ENCODE assay signal across 8 mouse cellular contexts in genomic region chr11:74829812-74830211, GRCm38 (mm10). TPM values are rescaled to one million over a fixed set of nuclear protein-coding genes. Genes with fewer than 3 reads are reported as not detected.
A peak's percentile ranks its signal among the peaks of the same experiment; 100 is the strongest.
DNase-seq lines count a peak whose midpoint lies in the region; ATAC-seq and TF ChIP-seq lines count a peak whose summit lies in the region.

No protein-coding gene starts in this region.

- H3K27me3 ChIP-seq in embryonic facial prominence, embryonic 11.5 days (ENCODE audit: control insufficient read depth, insufficient read depth, low read length) = no peaks in the 10 kb centered on the region
- no peaks in the 10 kb centered on the region for H3K27me3 ChIP-seq in heart, embryonic 12.5 days (replicated peaks)
- no peaks in the 10 kb centered on the region for H3K27me3 ChIP-seq in kidney, postnatal 0 days (ENCODE audit: insufficient read depth, low read length)
- no peaks in the 10 kb centered on the region for H3K27me3 ChIP-seq in lung, embryonic 16.5 days (ENCODE audit: control insufficient read depth, insufficient read depth, low read depth, low read length)

- DNase-seq in A20 (ENCODE audit: low read depth, low spot score) = peak; percentile 96
- peak; percentile 88 for DNase-seq in T-cell, adult 2 months (ENCODE audit: low spot score)
- DNase-seq in embryonic facial prominence, embryonic 11.5 days (ENCODE audit: low spot score) = peak; percentile 88
- peak; percentile 91 for DNase-seq in kidney, postnatal 0 days (ENCODE audit: low spot score)
- peak; percentile 82 to 84 for DNase-seq in thymus, postnatal 36 days

- TF ChIP-seq CTCF in kidney, postnatal 0 days (IDR thresholded peaks at IDR 0.05; ENCODE audit: low read depth) = 0 out of 2 replicates have a peak, but pooled peaks have one; percentile 29
- TF ChIP-seq CTCF in olfactory bulb, adult 2 months (IDR thresholded peaks at IDR 0.05; ENCODE audit: insufficient read depth, low read depth, low read length) = no peak

- peak; percentile 34 for ATAC-seq in embryonic facial prominence, embryonic 11.5 days (replicated peaks; ENCODE audit: insufficient number of reproducible peaks, low FRiP score, low TSS enrichment, low read depth)
- ATAC-seq in heart, embryonic 12.5 days (ENCODE audit: insufficient number of reproducible peaks, low FRiP score) = peak; percentile 54
- ATAC-seq in kidney, postnatal 0 days (replicated peaks; ENCODE audit: low FRiP score, low read depth) = peak; percentile 22; the same call in 1 of the 2 replicates
- ATAC-seq in lung, embryonic 16.5 days (ENCODE audit: low read depth) = peak; percentile 36

- H3K36me3 ChIP-seq in embryonic facial prominence, embryonic 11.5 days (replicated peaks; ENCODE audit: control insufficient read depth, insufficient read depth, low read depth, low read length) = no peaks in the 10 kb centered on the region
- H3K36me3 ChIP-seq in heart, embryonic 12.5 days = no peaks in the 10 kb centered on the region
- no peaks in the 10 kb centered on the region for H3K36me3 ChIP-seq in kidney, postnatal 0 days (ENCODE audit: insufficient read depth, low read length)
- no peaks in the 10 kb centered on the region for H3K36me3 ChIP-seq in lung, embryonic 16.5 days (ENCODE audit: control insufficient read depth, insufficient read depth, low read length)

- H3K9me3 ChIP-seq in embryonic facial prominence, embryonic 11.5 days (replicated peaks; ENCODE audit: control insufficient read depth, low read length) = no peaks in the 10 kb centered on the region
- no peaks in the 10 kb centered on the region for H3K9me3 ChIP-seq in heart, embryonic 12.5 days (replicated peaks)
- H3K9me3 ChIP-seq in kidney, postnatal 0 days (replicated peaks; ENCODE audit: low read length) = no peaks in the 10 kb centered on the region
- H3K9me3 ChIP-seq in lung, embryonic 16.5 days (ENCODE audit: control insufficient read depth, low read length) = no peaks in the 10 kb centered on the region

- H3K4me2 ChIP-seq in embryonic facial prominence, embryonic 11.5 days (ENCODE audit: low read depth, low read length) = peak overlapping the region; percentile 81
- H3K4me2 ChIP-seq in heart, embryonic 12.5 days = peak overlapping the region; percentile 94
- H3K4me2 ChIP-seq in kidney, postnatal 0 days (ENCODE audit: low read length) = peak overlapping the region; percentile 78
- peak overlapping the region; percentile 97 for H3K4me2 ChIP-seq in lung, embryonic 16.5 days (ENCODE audit: low read depth, low read length)

- WGBS in embryonic facial prominence, embryonic 11.5 days = under 1% methylated on average over 20 of the region's 20 CpGs
- under 1% methylated on average over 20 of the region's 20 CpGs for WGBS in heart, embryonic 12.5 days
- 0% methylated on average over 20 of the region's 20 CpGs for WGBS in kidney, postnatal 0 days
- WGBS in lung, embryonic 16.5 days = under 1% methylated on average over 20 of the region's 20 CpGs
- 1% methylated on average over 20 of the region's 20 CpGs for WGBS in olfactory bulb, adult 2 months

- 0 out of 2 replicates have a peak overlapping the region, but pooled peaks have one; percentile 63 for H3K27ac ChIP-seq in embryonic facial prominence, embryonic 11.5 days (replicated peaks; ENCODE audit: low read depth, low read length)
- H3K27ac ChIP-seq in heart, embryonic 12.5 days (ENCODE audit: poor library complexity, severe bottlenecking) = peak overlapping the region; percentile 100
- peak overlapping the region; percentile 97 for H3K27ac ChIP-seq in kidney, postnatal 0 days
- H3K27ac ChIP-seq in lung, embryonic 16.5 days (ENCODE audit: low read length) = peak overlapping the region; percentile 96
- H3K27ac ChIP-seq in olfactory bulb, adult 2 months (ENCODE audit: insufficient read depth, low read depth, low read length) = peak overlapping the region; percentile 37

- peak overlapping the region; percentile 90 for H3K4me3 ChIP-seq in embryonic facial prominence, embryonic 11.5 days (ENCODE audit: low read depth, low read length)
- peak overlapping the region; percentile 88 for H3K4me3 ChIP-seq in heart, embryonic 12.5 days
- H3K4me3 ChIP-seq in kidney, postnatal 0 days (replicated peaks; ENCODE audit: low read depth, low read length) = peak overlapping the region; percentile 86
- peak overlapping the region; percentile 94 for H3K4me3 ChIP-seq in lung, embryonic 16.5 days (ENCODE audit: low read length)
- H3K4me3 ChIP-seq in olfactory bulb, adult 2 months (ENCODE audit: insufficient read depth, low read depth, low read length) = peak overlapping the region; percentile 91

- no peaks in the 10 kb centered on the region; the same call in 1 of the 2 replicates for H3K4me1 ChIP-seq in embryonic facial prominence, embryonic 11.5 days (ENCODE audit: control insufficient read depth, insufficient read depth, low read length)
- H3K4me1 ChIP-seq in heart, embryonic 12.5 days (replicated peaks) = peaks cover 37% of the 10 kb centered on the region
- peaks cover 45% of the 10 kb centered on the region for H3K4me1 ChIP-seq in kidney, postnatal 0 days (replicated peaks; ENCODE audit: insufficient read depth, low read length)
- H3K4me1 ChIP-seq in lung, embryonic 16.5 days (replicated peaks; ENCODE audit: control insufficient read depth, insufficient read depth, low read length) = peaks cover 32% of the 10 kb centered on the region
- peaks cover 30% of the 10 kb centered on the region for H3K4me1 ChIP-seq in olfactory bulb, adult 2 months (ENCODE audit: control insufficient read depth, insufficient read depth, low read length)

- TF ChIP-seq POLR2A in olfactory bulb, adult 2 months (IDR thresholded peaks at IDR 0.05; ENCODE audit: insufficient read depth, low read depth, low read length) = 0 out of 2 replicates have a peak, but pooled peaks have one; percentile 13

- peak overlapping the region; percentile 35; the same call in 1 of the 2 replicates for H3K9ac ChIP-seq in embryonic facial prominence, embryonic 11.5 days (replicated peaks; ENCODE audit: low read length)
- H3K9ac ChIP-seq in heart, embryonic 12.5 days = peak overlapping the region; percentile 50
- peak overlapping the region; percentile 50; the same call in 1 of the 2 replicates for H3K9ac ChIP-seq in kidney, postnatal 0 days (ENCODE audit: low read depth, low read length)
- peak overlapping the region; percentile 65 for H3K9ac ChIP-seq in lung, embryonic 16.5 days (ENCODE audit: low read length)

RNA-seq across cellular contexts. Expression of gene Mnt, which starts 0.9 kb away (rescaled TPM):
- 3.0 and 3.6 TPM in 2 replicates for polyA plus RNA-seq in embryonic facial prominence, embryonic 11.5 days (2014; fragmentation: Nextera tagmentation; extraction: Ambion mirVana)
- polyA plus RNA-seq in heart, embryonic 12.5 days (2016; fragmentation: Nextera tagmentation; extraction: Ambion mirVana) = 4.0 and 4.8 TPM in 2 replicates
- polyA plus RNA-seq in kidney, postnatal 0 days (2015; fragmentation: Nextera tagmentation; extraction: Ambion mirVana) = 5.5 and 5.7 TPM in 2 replicates
- polyA plus RNA-seq in lung, embryonic 16.5 days (2015; fragmentation: Nextera tagmentation; extraction: Ambion mirVana) = 3.0 and 3.1 TPM in 2 replicates
- polyA plus RNA-seq in olfactory bulb, adult 2 months (2012; ENCODE audit: insufficient read depth, insufficient read length, low replicate concordance, missing spikeins) = not detected in 2 replicates

RNA-seq across cellular contexts. Expression of gene Mettl16, which starts 59.2 kb away (rescaled TPM):
- polyA plus RNA-seq in embryonic facial prominence, embryonic 11.5 days (2014; fragmentation: Nextera tagmentation; extraction: Ambion mirVana) = 51.2 and 52.2 TPM in 2 replicates
- polyA plus RNA-seq in heart, embryonic 12.5 days (2016; fragmentation: Nextera tagmentation; extraction: Ambion mirVana) = 34.6 and 37.0 TPM in 2 replicates
- 27.1 and 31.6 TPM in 2 replicates for polyA plus RNA-seq in kidney, postnatal 0 days (2015; fragmentation: Nextera tagmentation; extraction: Ambion mirVana)
- 44.3 and 47.5 TPM in 2 replicates for polyA plus RNA-seq in lung, embryonic 16.5 days (2015; fragmentation: Nextera tagmentation; extraction: Ambion mirVana)
- polyA plus RNA-seq in olfactory bulb, adult 2 months (2012; ENCODE audit: insufficient read depth, insufficient read length, low replicate concordance, missing spikeins) = not detected in 2 replicates

Comparison
In these comparisons a context has a peak if more than half of its experiments do, and no peak if none do; other contexts are left out.
1. Peak in every context shown above with its lines: DNase-seq, ATAC-seq, H3K4me3 ChIP-seq and H3K27ac ChIP-seq.
2. H3K27ac ChIP-seq: peak in every context shown above with its lines; median percentile 100 in heart, embryonic 12.5 days; 97 in kidney, postnatal 0 days; 96 in lung, embryonic 16.5 days; 63 in embryonic facial prominence, embryonic 11.5 days; 37 in olfactory bulb, adult 2 months.